Mouse (Mus musculus) layer of hippocampus, adult 11-12 months (tissue): ENCODE results near the gene Cblc.

ENCODE experiments used
- DNase-seq: peaks from one replicate; pipeline ENCODE4 v3.0.0; 2022; ENCODE audit warnings: low spot score

The Cblc gene

GRCm38 (mm10) chr7:19750217-19751069, 46.2 kb downstream of the Cblc start, which contains the start of gene Nectin2:
Gene Nectin2 (minus strand): TSS chr7:19750483.
- peak; percentile 82 for DNase-seq

GRCm38 (mm10) chr7:19749389-19750216, 47.0 kb downstream of the Cblc start:
- peak; percentile 94 for DNase-seq

GRCm38 (mm10) chr7:19748219-19749195, 48.1 kb downstream of the Cblc start:
- peak; percentile 22 for DNase-seq

- no peak for DNase-seq
Observed at GRCm38 (mm10) chr7:19747420-19748218, 49.0 kb downstream of the Cblc start.

- no peak for DNase-seq
Observed at GRCm38 (mm10) chr7:19746426-19747201, 50.0 kb downstream of the Cblc start.

GRCm38 (mm10) chr7:19745971-19746370, 50.6 kb downstream of the Cblc start:
- no peak for DNase-seq

- DNase-seq, result no peak
Observed at GRCm38 (mm10) chr7:19744590-19745385, 51.8 kb downstream of the Cblc start.

GRCm38 (mm10) chr7:19743791-19744190, 52.8 kb downstream of the Cblc start:
- no peak for DNase-seq

- no peak for DNase-seq
Observed at GRCm38 (mm10) chr7:19742468-19742867, 54.1 kb downstream of the Cblc start.

- no peak for DNase-seq
Observed at GRCm38 (mm10) chr7:19741329-19742031, 55.1 kb downstream of the Cblc start.

- no peak for DNase-seq
Observed at GRCm38 (mm10) chr7:19740269-19740668, 56.3 kb downstream of the Cblc start.

GRCm38 (mm10) chr7:19738771-19739170, 57.8 kb downstream of the Cblc start:
- no peak for DNase-seq

GRCm38 (mm10) chr7:19736389-19737057, 60.1 kb downstream of the Cblc start:
- DNase-seq, result no peak

GRCm38 (mm10) chr7:19734178-19734666, 62.4 kb downstream of the Cblc start:
- DNase-seq, result no peak
